Mouse (Mus musculus) cerebellum, adult 9-11 months (tissue): ENCODE measurements around the gene Gm10803.
"Not testable (repeated sequence)": the region's sequence is repeated elsewhere in the genome, so short reads cannot be mapped to it uniquely, and the experiment has no call there.

ENCODE experiments used
- DNase-seq: peaks from one replicate; pipeline ENCODE4 v3.0.0; 2022

Gene Gm10803

GRCm38 (mm10) chr2:93560268-93560667 is at the start of gene Gm10803:
Gm10803 (plus strand) TSS chr2:93560568.
- DNase-seq = not testable (repeated sequence)

GRCm38 (mm10) chr2:93510839-93511238 is 49.5 kb upstream of the Gm10803 start:
- DNase-seq = no peak

- DNase-seq = no peak
Observed at GRCm38 (mm10) chr2:93512130-93512529, 48.2 kb upstream of the Gm10803 start.

- DNase-seq = no peak
Observed at GRCm38 (mm10) chr2:93515246-93515645, 45.1 kb upstream of the Gm10803 start.

GRCm38 (mm10) chr2:93521042-93521441 is 39.3 kb upstream of the Gm10803 start:
- DNase-seq = peak; percentile 25

GRCm38 (mm10) chr2:93521571-93521970 is 38.8 kb upstream of the Gm10803 start:
- no peak for DNase-seq

- no peak for DNase-seq
Observed at GRCm38 (mm10) chr2:93522005-93522404, 38.4 kb upstream of the Gm10803 start.

DNA sequence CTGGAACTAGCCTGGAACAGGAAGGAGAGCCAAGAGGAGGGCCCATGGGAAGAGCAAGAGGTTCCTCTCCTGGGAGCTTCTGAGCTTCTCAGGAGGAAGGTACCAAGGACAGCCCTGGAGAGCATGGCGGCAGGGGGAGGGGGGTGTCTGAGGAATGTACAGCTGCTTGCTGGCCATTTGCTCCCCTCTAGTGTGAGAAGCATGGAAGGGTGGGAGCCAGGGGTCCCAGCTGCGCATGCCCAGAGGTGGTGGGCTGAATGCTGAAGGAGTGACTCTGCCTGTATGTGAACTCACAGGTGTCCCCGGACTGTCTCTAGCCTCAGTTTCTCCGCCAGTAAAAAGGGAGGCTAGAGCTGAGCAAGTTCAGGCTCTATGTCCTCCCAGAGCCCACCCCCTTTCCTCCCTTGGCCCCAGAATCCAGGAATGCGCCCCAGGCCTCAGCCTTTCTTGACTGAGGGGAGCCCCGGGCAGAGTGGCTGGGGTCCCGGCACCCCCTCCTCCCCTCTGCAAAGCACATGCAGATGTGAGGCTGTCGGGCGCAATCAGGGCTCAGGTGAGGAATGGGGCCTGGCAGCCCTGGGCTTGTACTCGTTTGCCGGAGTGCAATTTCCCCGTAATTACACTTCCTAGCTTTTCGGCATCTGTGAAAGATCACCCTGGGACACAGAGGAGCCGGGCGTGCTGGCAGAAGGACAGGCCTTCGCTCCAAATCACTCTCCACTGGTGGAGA is 35.2 kb upstream of the Gm10803 start:
- no peak for DNase-seq

DNA sequence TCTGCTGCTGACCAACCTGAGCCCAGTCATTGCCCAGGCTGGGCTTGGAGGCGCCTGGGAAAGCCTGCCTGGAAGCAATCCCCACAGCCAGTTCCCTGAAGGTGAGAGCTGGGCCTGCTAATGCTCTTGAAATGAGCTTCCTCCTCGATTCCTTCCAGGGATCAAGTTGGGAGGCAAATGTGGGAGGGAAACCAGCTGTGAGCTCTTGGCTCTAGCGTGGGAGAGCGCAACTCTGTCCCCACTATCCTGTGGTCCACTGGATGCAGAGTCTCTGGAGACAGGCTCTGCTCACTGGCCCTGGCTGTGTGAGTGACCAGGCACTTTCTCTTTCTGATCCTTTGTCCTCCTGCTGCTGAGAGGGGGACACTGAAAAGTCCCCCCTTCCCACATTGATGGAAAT is 30.8 kb upstream of the Gm10803 start:
- DNase-seq = no peak

DNA sequence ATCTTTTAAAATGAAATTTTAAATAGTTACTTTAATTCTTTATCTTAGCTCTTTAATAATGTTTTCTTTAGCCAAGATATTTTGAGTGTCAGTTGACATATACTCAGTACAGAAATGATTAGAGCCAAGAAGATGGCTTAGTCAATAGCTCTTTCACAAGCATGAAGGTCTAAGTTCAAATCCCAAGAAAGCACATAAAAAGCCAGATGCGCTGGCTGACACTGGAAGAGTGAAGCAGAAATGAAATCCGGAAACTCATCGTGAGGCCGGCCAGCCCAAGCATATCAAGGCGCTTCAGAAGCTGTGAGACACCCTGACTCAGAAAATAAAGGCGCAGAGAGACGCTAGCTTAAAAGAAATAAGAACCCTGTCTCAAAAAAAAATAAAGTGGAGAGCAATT is 26.5 kb upstream of the Gm10803 start:
- no peak for DNase-seq

DNA sequence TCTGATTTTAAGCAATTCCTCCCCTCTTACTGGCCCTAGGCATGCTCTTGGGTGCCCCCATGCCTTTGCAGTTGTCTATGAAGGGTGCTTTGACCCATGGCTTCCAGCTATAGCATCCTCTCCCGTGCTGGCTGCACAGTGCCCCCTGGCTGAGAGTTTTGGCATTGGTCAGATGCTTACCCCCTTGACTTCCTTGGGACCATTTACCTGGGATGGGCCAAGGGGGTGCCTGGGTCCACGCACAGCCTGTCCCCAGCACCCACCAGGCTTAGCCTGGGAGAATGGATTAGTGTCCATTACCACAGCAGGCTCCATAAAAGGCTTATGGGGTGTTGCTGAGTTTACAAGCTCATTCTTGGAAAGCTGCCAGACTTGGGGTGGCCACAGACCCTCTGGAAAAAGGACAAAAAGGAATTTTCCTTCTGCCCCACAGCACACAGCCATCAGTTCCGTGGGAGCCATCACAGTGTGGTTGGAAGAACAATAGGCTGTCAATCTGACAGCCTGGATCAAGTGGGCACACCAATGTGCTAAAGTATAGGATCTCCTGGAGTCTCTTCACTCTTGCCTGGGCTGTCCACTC is 22.9 kb upstream of the Gm10803 start:
- DNase-seq = no peak

DNA sequence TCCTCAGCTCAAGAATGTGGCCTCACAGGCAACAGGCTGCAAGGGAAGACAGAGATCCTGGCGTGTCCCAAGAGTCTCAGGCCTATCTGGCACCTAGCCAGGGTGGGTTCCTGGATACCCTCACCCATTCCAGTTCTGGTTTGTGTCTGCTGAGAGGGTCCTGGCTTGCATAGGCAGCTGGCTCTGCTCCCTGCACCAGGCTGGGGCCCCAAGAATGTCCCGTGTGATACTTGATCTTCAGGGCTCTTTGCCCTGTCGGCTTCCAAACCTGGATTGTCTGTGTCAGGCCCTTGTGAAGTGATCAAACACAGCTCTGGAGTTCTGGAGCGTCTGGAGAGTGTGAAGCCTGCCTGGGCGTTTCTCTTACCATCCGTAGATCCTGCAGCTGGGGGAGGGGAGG is 22.2 kb upstream of the Gm10803 start:
- no peak for DNase-seq

DNA sequence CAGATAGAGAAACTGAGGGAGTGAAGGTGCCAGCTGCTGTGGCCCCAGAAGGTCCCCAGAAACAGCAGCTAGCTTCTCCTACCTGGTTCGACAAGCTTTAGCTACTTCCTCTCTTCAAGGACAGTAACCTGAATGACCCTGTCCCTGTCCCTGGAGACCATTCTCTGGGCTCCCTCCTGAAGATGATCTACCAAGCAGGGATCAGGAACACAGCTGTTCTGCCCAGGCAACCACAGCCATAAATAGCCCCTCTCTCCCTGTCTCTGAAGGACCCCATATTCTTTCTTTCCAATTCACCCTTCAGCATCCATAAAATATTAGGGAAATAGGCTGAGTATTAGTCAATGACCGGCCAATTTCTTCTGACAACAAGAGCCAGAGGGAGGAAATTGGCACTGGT is 18.6 kb upstream of the Gm10803 start:
- DNase-seq = no peak

GRCm38 (mm10) chr2:93552676-93553521 is 7.5 kb upstream of the Gm10803 start:
- DNase-seq = no peak

GRCm38 (mm10) chr2:93553905-93554304 is 6.5 kb upstream of the Gm10803 start:
- DNase-seq = no peak

GRCm38 (mm10) chr2:93565647-93566046 is 5.3 kb downstream of the Gm10803 start:
- no peak for DNase-seq

- no peak for DNase-seq
Observed at GRCm38 (mm10) chr2:93567675-93568074, 7.3 kb downstream of the Gm10803 start.

GRCm38 (mm10) chr2:93572565-93572964 is 12.2 kb downstream of the Gm10803 start:
- no peak for DNase-seq

- DNase-seq = no peak
Observed at GRCm38 (mm10) chr2:93581271-93581670, 20.9 kb downstream of the Gm10803 start.

DNA sequence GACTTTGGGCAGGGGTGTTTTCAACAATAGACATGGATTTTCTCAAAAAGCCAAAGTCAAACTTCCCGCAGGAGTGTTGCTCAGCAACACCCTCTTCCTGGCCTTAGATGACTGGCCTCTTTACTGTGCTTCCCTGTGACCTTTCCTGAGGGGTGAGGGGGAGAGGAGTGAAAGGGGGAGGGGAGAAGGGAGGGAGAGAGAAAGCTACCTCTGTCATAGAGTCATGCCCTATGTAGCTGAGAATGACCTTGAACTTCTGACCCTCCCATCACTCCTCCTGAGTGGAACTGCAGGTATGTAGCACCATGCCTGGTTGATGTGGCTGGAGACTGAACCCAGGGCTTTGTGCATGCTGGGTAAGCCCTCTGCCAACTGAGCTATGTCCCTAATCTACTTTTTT is 25.5 kb downstream of the Gm10803 start:
- DNase-seq = no peak

DNA sequence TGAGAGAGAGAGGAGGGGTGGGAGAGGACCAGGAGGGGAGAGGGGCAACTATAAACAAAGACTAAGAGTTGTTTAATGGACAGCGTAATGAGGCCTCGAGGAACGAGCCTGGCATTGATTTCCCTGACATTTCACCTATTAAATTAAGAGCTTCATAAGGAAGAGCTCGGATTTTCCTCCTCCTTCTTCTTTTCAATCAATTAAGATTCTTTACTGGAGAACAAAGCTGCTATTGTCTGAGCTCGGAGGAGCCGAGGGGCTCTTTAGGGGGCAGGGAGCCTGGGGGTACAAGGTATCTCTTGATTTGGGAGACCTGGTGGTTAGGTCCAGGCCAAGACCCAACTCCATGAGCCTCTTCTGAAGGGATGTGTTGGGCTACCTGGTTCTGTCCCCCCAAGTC is 27.1 kb downstream of the Gm10803 start:
- no peak for DNase-seq

DNA sequence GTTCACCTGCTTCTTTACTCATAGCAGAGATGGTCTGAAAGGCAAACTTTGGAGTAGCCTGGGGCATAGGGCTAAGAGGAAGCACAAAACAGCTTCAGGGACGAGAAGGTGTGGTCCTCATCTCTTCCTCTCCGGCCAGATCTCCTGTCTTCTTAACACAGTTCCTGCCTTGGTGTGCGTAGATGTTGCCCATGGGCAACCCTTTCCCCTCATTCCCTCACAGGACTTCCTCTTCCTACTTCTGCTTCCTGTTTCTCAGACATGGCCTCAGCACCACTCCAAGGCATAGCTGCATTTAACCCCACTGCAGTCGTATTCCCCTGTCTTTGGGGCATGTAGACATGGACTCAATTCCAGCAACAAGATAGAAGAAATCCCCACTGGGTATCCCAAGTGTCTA is 29.5 kb downstream of the Gm10803 start:
- no peak for DNase-seq

DNA sequence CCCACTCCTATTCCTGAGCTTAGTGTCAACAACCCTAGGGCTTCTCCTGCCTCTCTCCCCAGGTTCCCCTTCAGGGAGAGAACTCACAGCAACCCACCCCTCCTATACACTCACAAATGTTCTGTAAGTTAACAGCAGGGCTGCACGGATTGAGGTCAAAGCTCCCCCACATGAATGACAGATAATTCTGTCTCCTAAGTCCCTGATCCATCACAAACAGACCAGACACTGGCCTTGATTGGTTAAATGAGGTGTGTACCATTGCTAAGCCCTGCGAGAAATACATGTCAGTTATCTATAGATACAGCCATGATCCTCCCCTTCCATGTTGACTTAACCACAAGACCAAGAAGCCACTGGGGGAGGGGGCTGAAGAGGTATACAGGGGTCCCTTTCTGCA is 31.3 kb downstream of the Gm10803 start:
- DNase-seq = no peak
